Mouse (Mus musculus) E14TG2a.4 (cell line): ENCODE data around the gene Lrrc31.

Source experiments
- CTCF ChIP-seq: conservative IDR thresholded peaks from 2 replicates; pipeline ENCODE4 v1.5.1; 2014; ENCODE audit warnings: low read length
- NANOG ChIP-seq: IDR thresholded peaks from 2 replicates; pipeline ENCODE4 v1.6.1; 2014; ENCODE audit warnings: borderline replicate concordance, low read length, mixed read lengths
- POU5F1 ChIP-seq: IDR thresholded peaks from 2 replicates; pipeline ENCODE4 v1.6.1; 2014; ENCODE audit warnings: low read length, borderline replicate concordance

- TF ChIP-seq CTCF (no peak), NANOG (peak; percentile 100), POU5F1 (peak; percentile 96)
Observed at GRCm38 (mm10) chr3:30724105-30724824, 24.6 kb upstream of the Lrrc31 start.
